Mouse (Mus musculus) kidney, embryonic 14.5 days (tissue): ENCODE measurements at regions not wholly inside any gene's neighbourhood (a gene's known extent, or its start where the extent isn't known, plus 50 kb on each side); places are given as distances from the start of the nearest gene placed in this dataset.

Source experiments
- ATAC-seq: fragments of 200-750 bp; cut with Nextera tagmentation; 2 replicates; pipeline ENCODE4 v1.8.0; 2017; ENCODE audit warnings: moderate number of reproducible peaks, mild to moderate bottlenecking, moderate TSS enrichment, moderate library complexity; ENCODE audit not compliant: low FRiP score, low TSS enrichment
- H3K27ac ChIP-seq: fragments of 300-500 bp; sonication (generic); 2 replicates; pipeline ENCODE4 v1.5.1; 2014; ENCODE audit warnings: low read depth, mild to moderate bottlenecking, low read length, moderate library complexity, mixed read lengths
- H3K27me3 ChIP-seq: fragments of 300-500 bp; sonication (generic); 2 replicates; pipeline ENCODE4 v1.6.1; 2014; ENCODE audit warnings: mild to moderate bottlenecking, low read length; ENCODE audit not compliant: control insufficient read depth, insufficient read depth
- H3K36me3 ChIP-seq: fragments of 300-500 bp; sonication (generic); 2 replicates; pipeline ENCODE4 v1.6.1; 2014; ENCODE audit warnings: low read length, mixed read lengths; ENCODE audit not compliant: control insufficient read depth, insufficient read depth
- H3K4me1 ChIP-seq: fragments of 300-500 bp; sonication (generic); 2 replicates; pipeline ENCODE4 v1.6.1; 2014; ENCODE audit warnings: low read length, mixed read lengths; ENCODE audit not compliant: control insufficient read depth, insufficient read depth
- H3K4me2 ChIP-seq: fragments of 300-500 bp; sonication (generic); replicated peaks from 2 replicates; pipeline ENCODE4 v1.6.1; 2014; ENCODE audit warnings: low read depth, mild to moderate bottlenecking, low read length
- H3K4me3 ChIP-seq: fragments of 300-500 bp; sonication (generic); 2 replicates; pipeline ENCODE4 v1.5.1; 2014; ENCODE audit warnings: mild to moderate bottlenecking, low read length
- H3K9ac ChIP-seq: fragments of 300-500 bp; sonication (generic); 2 replicates; pipeline ENCODE4 v1.6.1; 2014; ENCODE audit warnings: low read depth, mild to moderate bottlenecking, low read length, moderate library complexity
- H3K9me3 ChIP-seq: fragments of 300-500 bp; sonication (generic); 2 replicates; pipeline ENCODE4 v1.6.1; 2016; ENCODE audit warnings: low read length; ENCODE audit not compliant: control insufficient read depth
- WGBS: fragments of 180-500 bp; shearing (Covaris S2); extraction: QIAGEN DNeasy Blood & Tissue Kit; methylation state at CpG from one replicate; pipeline ENCODE4 v1.1.7; 2014; 5-methylcytosine and 5-hydroxymethylcytosine counted together

DNA sequence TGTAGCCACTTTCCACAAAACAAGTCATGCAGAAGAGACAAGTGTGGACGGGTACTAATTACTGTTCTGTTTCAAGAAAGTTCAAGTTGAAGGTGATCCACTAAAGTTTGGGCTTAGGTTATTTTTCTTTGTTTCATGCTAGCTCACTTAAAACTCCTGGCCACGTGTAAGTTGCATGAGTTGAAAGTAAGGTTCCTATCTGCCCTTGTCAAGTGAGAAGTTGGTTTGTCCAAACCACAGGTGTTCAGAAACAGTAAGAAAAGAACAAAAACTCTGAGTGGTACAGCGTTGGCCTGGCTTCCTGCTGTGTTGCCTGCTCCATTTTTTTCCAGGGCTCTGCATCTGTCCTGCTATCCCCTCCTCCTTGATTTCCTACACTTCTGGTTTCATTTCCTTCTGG, 168.5 kb downstream of the Bcl11a start:
- no peaks in the 10 kb centered on the region for H3K9me3 ChIP-seq
- no peak for ATAC-seq
- no peak overlapping the region for H3K9ac ChIP-seq
- H3K36me3 ChIP-seq = no peaks in the 10 kb centered on the region
- no peak overlapping the region for H3K4me3 ChIP-seq
- no peak overlapping the region for H3K4me2 ChIP-seq
- H3K27ac ChIP-seq = no peak overlapping the region
- 70% methylated on average over 3 of the region's 3 CpGs for WGBS
- H3K27me3 ChIP-seq = 0 out of 2 replicates have a peak, but pooled peaks cover under 1% of the 10 kb centered on the region
- H3K4me1 ChIP-seq = no peaks in the 10 kb centered on the region

DNA sequence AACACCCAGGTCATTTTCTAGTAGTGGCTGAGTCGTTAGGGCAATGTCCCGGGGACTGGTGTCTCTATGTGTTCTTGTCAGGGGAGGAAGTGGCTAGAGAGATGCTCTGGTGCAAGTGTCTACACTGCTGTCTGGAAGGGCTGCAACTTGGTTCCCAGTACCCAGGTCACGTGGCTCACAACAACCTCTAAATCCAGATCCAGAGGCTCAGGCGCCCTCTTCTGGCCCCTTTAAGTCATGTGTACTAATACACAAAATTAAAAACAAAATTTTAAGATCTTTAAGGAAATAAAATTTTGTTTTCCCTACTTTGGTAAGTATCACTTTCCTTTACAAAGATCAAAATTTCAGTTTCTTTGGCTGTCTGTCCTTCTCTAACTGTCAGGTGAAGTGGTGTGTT, 169.4 kb downstream of the Bcl11a start:
- Histone ChIP-seq H3K4me3 (no peak overlapping the region), H3K9ac (no peak overlapping the region), H3K4me1 (no peaks in the 10 kb centered on the region), H3K36me3 (no peaks in the 10 kb centered on the region), H3K9me3 (no peaks in the 10 kb centered on the region), H3K27me3 (0 out of 2 replicates have a peak, but pooled peaks cover 2% of the 10 kb centered on the region), H3K27ac (no peak overlapping the region), H3K4me2 (no peak overlapping the region)
- 82% methylated on average over 4 of the region's 4 CpGs for WGBS
- no peak for ATAC-seq

DNA sequence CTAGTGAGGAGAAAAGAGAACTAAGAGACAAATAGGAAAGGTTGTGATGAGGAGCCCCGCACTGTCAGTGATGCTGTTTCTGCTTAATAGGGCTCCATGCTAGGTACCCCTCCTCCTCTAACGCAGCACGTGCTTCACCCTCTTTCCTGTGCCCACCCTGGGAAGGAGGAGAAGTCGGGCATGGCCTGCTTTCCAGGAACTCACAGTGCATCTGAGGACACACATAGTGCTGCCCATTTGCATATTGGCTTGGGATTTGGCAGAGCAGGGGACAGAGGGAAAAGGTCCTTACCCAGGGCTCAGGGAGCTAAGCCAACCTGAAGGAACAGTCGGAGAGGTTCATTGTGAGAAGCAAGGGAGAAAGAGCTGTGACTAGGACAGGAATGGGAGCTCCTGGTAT, 173.7 kb downstream of the Bcl11a start:
- no peak for ATAC-seq
- Histone ChIP-seq H3K4me1 (no peaks in the 10 kb centered on the region), H3K27me3 (0 out of 2 replicates have a peak, but pooled peaks cover 2% of the 10 kb centered on the region), H3K9ac (no peak overlapping the region), H3K9me3 (no peaks in the 10 kb centered on the region), H3K4me2 (no peak overlapping the region), H3K36me3 (no peaks in the 10 kb centered on the region), H3K4me3 (no peak overlapping the region), H3K27ac (no peak overlapping the region)
- WGBS = 60% methylated on average over 5 of the region's 5 CpGs

- no peak for ATAC-seq
- WGBS = 83% methylated on average over 22 of the region's 22 CpGs
- Histone ChIP-seq H3K9me3 (no peaks in the 10 kb centered on the region), H3K36me3 (no peaks in the 10 kb centered on the region), H3K9ac (no peak overlapping the region), H3K4me1 (no peaks in the 10 kb centered on the region), H3K4me3 (no peak overlapping the region), H3K27me3 (0 out of 2 replicates have a peak, but pooled peaks cover 2% of the 10 kb centered on the region), H3K27ac (no peak overlapping the region), H3K4me2 (no peak overlapping the region)
Measured at GRCm38 (mm10) chr11:24255201-24256060, 177.6 kb downstream of the Bcl11a start.

- Histone ChIP-seq H3K9me3 (no peaks in the 10 kb centered on the region), H3K27me3 (no peaks in the 10 kb centered on the region), H3K4me1 (no peaks in the 10 kb centered on the region), H3K27ac (no peak overlapping the region), H3K4me2 (no peak overlapping the region), H3K36me3 (no peaks in the 10 kb centered on the region), H3K9ac (no peak overlapping the region), H3K4me3 (no peak overlapping the region)
- no peak for ATAC-seq
Measured at GRCm38 (mm10) chr11:24257741-24258140, 179.9 kb downstream of the Bcl11a start.

GRCm38 (mm10) chr11:24258340-24258739, 180.5 kb downstream of the Bcl11a start:
- Histone ChIP-seq H3K9me3 (no peaks in the 10 kb centered on the region), H3K4me1 (no peaks in the 10 kb centered on the region), H3K27ac (no peak overlapping the region), H3K27me3 (no peaks in the 10 kb centered on the region), H3K4me2 (no peak overlapping the region), H3K9ac (no peak overlapping the region), H3K36me3 (no peaks in the 10 kb centered on the region), H3K4me3 (no peak overlapping the region)
- ATAC-seq = no peak
- WGBS = 63% methylated on average over 6 of the region's 6 CpGs

GRCm38 (mm10) chr11:24259668-24260067, 181.8 kb downstream of the Bcl11a start:
- no peaks in the 10 kb centered on the region for H3K4me1 ChIP-seq
- no peak overlapping the region for H3K9ac ChIP-seq
- H3K27me3 ChIP-seq = no peaks in the 10 kb centered on the region
- no peaks in the 10 kb centered on the region for H3K36me3 ChIP-seq
- H3K4me2 ChIP-seq = no peak overlapping the region
- H3K4me3 ChIP-seq = no peak overlapping the region
- WGBS = 53% methylated on average over 2 of the region's 2 CpGs
- ATAC-seq = no peak
- no peak overlapping the region for H3K27ac ChIP-seq
- H3K9me3 ChIP-seq = no peaks in the 10 kb centered on the region

- Histone ChIP-seq H3K9ac (no peak overlapping the region), H3K27me3 (no peaks in the 10 kb centered on the region; the same call in 1 of the 2 replicates), H3K4me1 (no peaks in the 10 kb centered on the region), H3K9me3 (no peaks in the 10 kb centered on the region), H3K4me3 (no peak overlapping the region), H3K4me2 (no peak overlapping the region), H3K27ac (no peak overlapping the region), H3K36me3 (no peaks in the 10 kb centered on the region)
- ATAC-seq = no peak
- WGBS = 69% methylated on average over 2 of the region's 2 CpGs
Measured at GRCm38 (mm10) chr11:24269046-24269445, 191.2 kb downstream of the Bcl11a start.

DNA sequence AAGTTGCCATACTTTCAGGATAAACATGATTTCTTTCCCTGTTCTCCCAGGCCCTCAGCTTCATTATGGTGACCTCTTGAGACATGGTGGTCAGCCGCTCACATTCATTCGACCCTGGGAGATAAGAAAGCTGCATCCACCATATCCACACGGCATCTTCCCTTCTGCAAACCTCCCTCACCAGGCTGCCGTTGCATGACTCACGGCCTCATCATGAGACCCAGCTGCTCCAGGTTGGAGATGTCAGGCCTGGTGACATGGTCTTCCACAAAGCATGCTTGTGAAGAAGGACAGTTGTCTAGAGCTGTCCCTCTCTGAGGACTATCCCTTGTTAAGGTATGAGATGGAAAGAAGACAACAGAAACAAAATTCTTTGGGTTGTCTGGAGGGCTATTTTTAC, 203.8 kb downstream of the Bcl11a start:
- ATAC-seq = no peak
- Histone ChIP-seq H3K4me1 (no peaks in the 10 kb centered on the region), H3K27me3 (peaks cover 28% of the 10 kb centered on the region; the same call in 1 of the 2 replicates), H3K36me3 (no peaks in the 10 kb centered on the region), H3K27ac (no peak overlapping the region), H3K4me3 (no peak overlapping the region), H3K9ac (no peak overlapping the region), H3K9me3 (no peaks in the 10 kb centered on the region), H3K4me2 (no peak overlapping the region)
- WGBS = 73% methylated on average over 5 of the region's 5 CpGs
